Mouse (Mus musculus): Measurements from ENCODE around the gene Hist2h2aa2. TPM values are rescaled to one million over a fixed set of nuclear protein-coding genes. Genes with fewer than 3 reads are reported as not detected.
A peak's percentile ranks its signal among the peaks of the same experiment; 100 is the strongest.
"Not testable (repeated sequence)": the region's sequence is repeated elsewhere in the genome, so short reads cannot be mapped to it uniquely, and the experiment has no call there.

Hist2h2aa2 gene
- 10 to 100 TPM; 32.4 to 55.4 TPM for polyA plus RNA-seq (2017; shearing (Covaris generic))

- peak; percentile 72 for ATAC-seq
These were observed at the start of gene Hist2h2aa2 for GRCm38 (mm10) chr3:96239949-96240798. Gene Hist2h2aa2, minus strand, starts transcription at chr3:96240276.

GRCm38 (mm10) chr3:96289201-96289600, 49.1 kb upstream of the Hist2h2aa2 start:
- ATAC-seq = no peak

GRCm38 (mm10) chr3:96287334-96287733, 47.3 kb upstream of the Hist2h2aa2 start:
- not testable (repeated sequence) for ATAC-seq

GRCm38 (mm10) chr3:96284457-96284856, 44.4 kb upstream of the Hist2h2aa2 start:
- no peak for ATAC-seq

- no peak for ATAC-seq
These were observed 40.6 kb upstream of the Hist2h2aa2 start for GRCm38 (mm10) chr3:96280660-96281059.

- peak; percentile 85 for ATAC-seq
These were observed 37.9 kb upstream of the Hist2h2aa2 start for GRCm38 (mm10) chr3:96277800-96278624.

- no peak for ATAC-seq
These were observed 37.3 kb upstream of the Hist2h2aa2 start for GRCm38 (mm10) chr3:96277428-96277799.

- ATAC-seq = peak; percentile 42
These were observed 33.8 kb upstream of the Hist2h2aa2 start for GRCm38 (mm10) chr3:96273591-96274465.

GRCm38 (mm10) chr3:96269511-96270474, 29.7 kb upstream of the Hist2h2aa2 start, which contains the start of gene Hist2h2bb:
Gene Hist2h2bb, plus strand, starts transcription at chr3:96269752.
- ATAC-seq = peak; percentile 86

- peak; percentile 35 for ATAC-seq
These were observed 28.8 kb upstream of the Hist2h2aa2 start for GRCm38 (mm10) chr3:96268776-96269378.

- ATAC-seq = peak; percentile 38
These were observed 28.1 kb upstream of the Hist2h2aa2 start, which contains the start of gene Hist2h3b for GRCm38 (mm10) chr3:96268051-96268775. Gene Hist2h3b, plus strand, starts transcription at chr3:96268654.

- ATAC-seq = no peak
These were observed 27.5 kb upstream of the Hist2h2aa2 start for GRCm38 (mm10) chr3:96267541-96267940.

- ATAC-seq = no peak
These were observed 26.1 kb upstream of the Hist2h2aa2 start for GRCm38 (mm10) chr3:96266132-96266710.

GRCm38 (mm10) chr3:96264404-96264949, 24.4 kb upstream of the Hist2h2aa2 start:
- ATAC-seq = no peak

GRCm38 (mm10) chr3:96263558-96264403, 23.7 kb upstream of the Hist2h2aa2 start:
- peak; percentile 34 for ATAC-seq

- ATAC-seq = peak; percentile 83
These were observed 23.0 kb upstream of the Hist2h2aa2 start, which contains the start of gene Hist2h4 for GRCm38 (mm10) chr3:96262979-96263550. Gene Hist2h4, minus strand, starts transcription at chr3:96263311.

GRCm38 (mm10) chr3:96262216-96262875, 22.3 kb upstream of the Hist2h2aa2 start:
- peak; percentile 67 for ATAC-seq

All from CD4-positive, CD25-positive, alpha-beta regulatory T cell, adult 4 months (primary cell).